Mouse (Mus musculus) lung, postnatal 0 days (tissue): ENCODE data around the gene Tbc1d9.

Source experiments
- CTCF ChIP-seq: IDR thresholded peaks from 2 replicates; pipeline ENCODE4 v1.5.1; 2016; ENCODE audit warnings: antibody characterized with exemption, mild to moderate bottlenecking
- EP300 ChIP-seq: IDR thresholded peaks from 2 replicates; pipeline ENCODE4 v1.6.1; 2016; ENCODE audit warnings: antibody characterized with exemption, mild to moderate bottlenecking, control low read depth

DNA sequence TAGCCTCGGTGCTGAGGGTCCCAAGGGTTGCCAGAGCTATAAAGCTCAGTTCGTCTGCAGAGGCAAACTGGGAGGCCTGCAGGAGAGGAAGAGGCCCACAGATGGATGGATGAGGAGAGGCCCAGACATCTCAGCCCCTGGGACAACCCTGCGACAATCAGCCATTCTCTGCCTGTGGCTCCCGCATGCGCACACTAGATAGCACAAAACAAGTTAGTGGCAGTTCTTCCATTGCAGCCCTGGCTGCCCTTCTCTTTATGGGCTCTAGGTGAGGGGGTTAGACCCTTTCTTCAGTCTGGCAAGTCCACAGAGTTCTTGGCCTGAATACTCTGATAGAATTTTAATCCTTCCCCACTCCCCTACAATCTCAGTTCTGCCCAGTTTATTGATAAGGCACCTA lies 87.6 kb downstream of the Tbc1d9 start:
- TF ChIP-seq CTCF (no peak), EP300 (no peak)
